Mouse (Mus musculus) stomach, embryonic 16.5 days (tissue): ENCODE results near the gene Nrg3. TPM values are rescaled to one million over a fixed set of nuclear protein-coding genes. Genes with fewer than 3 reads are reported as not detected.

Experiments used
- ATAC-seq: fragments of 200-750 bp; cut with Nextera tagmentation; 2 replicates; pipeline ENCODE4 v1.8.0; 2017; ENCODE audit warnings: moderate number of reproducible peaks, moderate TSS enrichment; ENCODE audit not compliant: insufficient read depth, low FRiP score
- H3K27ac ChIP-seq: fragments of 300-500 bp; sonication (generic); 2 replicates; pipeline ENCODE4 v1.5.1; 2014; ENCODE audit warnings: low read length
- H3K27me3 ChIP-seq: fragments of 300-500 bp; sonication (generic); 2 replicates; pipeline ENCODE4 v1.6.1; 2014; ENCODE audit warnings: low read length, control low read depth, mixed read lengths; ENCODE audit not compliant: control insufficient read depth, insufficient read depth
- H3K36me3 ChIP-seq: fragments of 300-500 bp; sonication (generic); 2 replicates; pipeline ENCODE4 v1.6.1; 2014; ENCODE audit warnings: low read length; ENCODE audit not compliant: control insufficient read depth, insufficient read depth
- H3K4me1 ChIP-seq: fragments of 300-500 bp; sonication (generic); 2 replicates; pipeline ENCODE4 v1.6.1; 2014; ENCODE audit warnings: low read length, control low read depth, mixed read lengths; ENCODE audit not compliant: control insufficient read depth, insufficient read depth
- H3K4me2 ChIP-seq: fragments of 300-500 bp; sonication (generic); 2 replicates; pipeline ENCODE4 v1.6.1; 2014; ENCODE audit warnings: low read depth, low read length, mixed read lengths
- H3K4me3 ChIP-seq: fragments of 300-500 bp; sonication (generic); replicated peaks from 2 replicates; pipeline ENCODE4 v1.5.1; 2014; ENCODE audit warnings: mild to moderate bottlenecking, low read length
- H3K9ac ChIP-seq: fragments of 300-500 bp; sonication (generic); 2 replicates; pipeline ENCODE4 v1.6.1; 2014; ENCODE audit warnings: low read length
- H3K9me3 ChIP-seq: fragments of 300-500 bp; sonication (generic); replicated peaks from 2 replicates; pipeline ENCODE4 v1.6.1; 2016; ENCODE audit warnings: low read length, control low read depth; ENCODE audit not compliant: control insufficient read depth
- WGBS: fragments of 180-500 bp; shearing (Covaris S2); extraction: QIAGEN DNeasy Blood & Tissue Kit; methylation state at CpG from one replicate; pipeline ENCODE4 v1.1.7; 2014; 5-methylcytosine and 5-hydroxymethylcytosine counted together
- polyA plus RNA-seq: library from polyadenylated mRNA; unstranded; fragments of >200 nt; fragmentation: Nextera tagmentation; extraction: Ambion mirVana; gene quantifications from 2 replicates; pipeline ENCODE4 v1.2.1, GENCODE M21; 2015

Gene Nrg3
- polyA plus RNA-seq, 1 experiment from 2014 or later, result 0.49 TPM

DNA sequence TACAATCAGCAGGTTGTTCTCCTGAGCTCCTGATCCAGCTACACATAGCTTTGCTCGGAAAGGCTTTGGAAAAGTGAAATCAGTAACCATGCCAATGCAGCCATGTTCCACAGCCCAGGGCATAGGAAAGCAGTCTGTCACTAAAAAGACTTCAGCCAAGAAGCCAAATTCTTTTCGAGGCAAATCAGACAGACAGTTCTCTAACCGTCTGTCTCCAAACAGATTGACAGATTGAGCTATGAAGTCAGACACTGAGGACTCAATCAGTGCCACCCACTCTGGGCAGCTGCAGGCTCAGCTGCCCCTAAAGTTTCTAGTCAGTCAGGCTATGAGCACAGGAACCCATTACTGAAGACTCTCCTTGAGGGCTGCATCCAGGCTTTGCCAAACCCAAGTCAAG lies 429.1 kb downstream of the Nrg3 start:
- ATAC-seq, result no peak
- H3K27ac ChIP-seq, result no peak overlapping the region
- no peak overlapping the region for H3K4me3 ChIP-seq
- 73% methylated on average over 3 of the region's 3 CpGs for WGBS
- H3K4me2 ChIP-seq, result no peak overlapping the region
- no peaks in the 10 kb centered on the region for H3K36me3 ChIP-seq
- H3K9ac ChIP-seq, result no peak overlapping the region
- H3K9me3 ChIP-seq, result no peaks in the 10 kb centered on the region
- H3K27me3 ChIP-seq, result no peaks in the 10 kb centered on the region
- H3K4me1 ChIP-seq, result no peaks in the 10 kb centered on the region

- Histone ChIP-seq H3K27me3 (no peaks in the 10 kb centered on the region), H3K4me2 (no peak overlapping the region), H3K27ac (no peak overlapping the region), H3K4me1 (no peaks in the 10 kb centered on the region), H3K9me3 (no peaks in the 10 kb centered on the region), H3K4me3 (no peak overlapping the region), H3K36me3 (no peaks in the 10 kb centered on the region), H3K9ac (no peak overlapping the region)
- 65% methylated on average over 5 of the region's 5 CpGs for WGBS
- ATAC-seq, result no peak
Observed at GRCm38 (mm10) chr14:39043384-39043783, 429.5 kb downstream of the Nrg3 start.

DNA sequence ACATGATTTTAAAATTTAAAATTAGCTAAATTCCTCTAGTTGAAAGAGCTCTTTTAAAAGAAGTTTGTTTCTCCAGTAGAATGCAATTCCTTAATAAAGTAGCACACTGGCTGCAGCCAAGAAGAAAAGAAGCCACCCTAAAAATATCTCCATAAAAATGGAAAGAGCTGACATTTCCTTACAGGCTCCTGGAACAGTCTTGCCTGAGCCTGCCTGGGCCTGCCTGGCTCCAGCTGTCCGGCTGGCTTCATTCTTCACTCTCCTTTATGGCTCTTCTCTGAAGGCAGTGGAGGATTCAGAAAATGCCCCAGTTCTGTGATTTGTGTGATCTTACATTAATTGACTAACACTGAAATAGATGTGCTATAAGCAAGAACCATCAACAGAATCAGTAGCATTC lies 433.8 kb downstream of the Nrg3 start:
- WGBS, result 66% methylated on average over 1 of the region's 1 CpGs
- no peaks in the 10 kb centered on the region for H3K36me3 ChIP-seq
- H3K4me3 ChIP-seq, result no peak overlapping the region
- H3K27ac ChIP-seq, result no peak overlapping the region
- no peaks in the 10 kb centered on the region for H3K27me3 ChIP-seq
- H3K4me1 ChIP-seq, result no peaks in the 10 kb centered on the region
- no peak overlapping the region for H3K4me2 ChIP-seq
- no peak overlapping the region for H3K9ac ChIP-seq
- H3K9me3 ChIP-seq, result no peaks in the 10 kb centered on the region
- ATAC-seq, result no peak

- H3K4me3 ChIP-seq, result no peak overlapping the region
- H3K27ac ChIP-seq, result no peak overlapping the region
- H3K9me3 ChIP-seq, result no peaks in the 10 kb centered on the region
- no peak for ATAC-seq
- H3K9ac ChIP-seq, result no peak overlapping the region
- no peaks in the 10 kb centered on the region for H3K27me3 ChIP-seq
- WGBS, result 85% methylated on average over 3 of the region's 3 CpGs
- no peaks in the 10 kb centered on the region for H3K4me1 ChIP-seq
- no peak overlapping the region for H3K4me2 ChIP-seq
- H3K36me3 ChIP-seq, result no peaks in the 10 kb centered on the region
Observed at GRCm38 (mm10) chr14:39034482-39034881, 438.4 kb downstream of the Nrg3 start.

DNA sequence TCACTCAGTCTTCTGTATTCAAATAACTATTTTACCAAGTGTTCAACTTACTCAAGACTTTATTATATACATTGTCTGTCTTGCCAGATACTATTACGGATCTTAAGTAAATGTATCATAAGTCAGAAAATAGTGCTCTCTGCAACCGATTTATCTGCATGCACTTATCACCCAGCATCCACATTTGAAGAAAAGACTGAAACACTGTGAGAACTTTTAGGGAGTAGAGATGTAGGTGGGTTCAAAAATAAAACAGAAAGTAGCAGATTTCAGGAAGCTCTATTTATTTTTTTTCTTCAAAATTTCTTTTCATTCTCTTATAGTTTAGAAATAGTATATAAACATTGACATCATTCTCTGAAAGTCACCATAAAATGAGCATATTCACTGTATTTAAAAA lies 449.8 kb downstream of the Nrg3 start:
- no peak for ATAC-seq
- no peaks in the 10 kb centered on the region for H3K27me3 ChIP-seq
- no peak overlapping the region for H3K4me3 ChIP-seq
- no peaks in the 10 kb centered on the region for H3K9me3 ChIP-seq
- H3K4me2 ChIP-seq, result no peak overlapping the region
- H3K9ac ChIP-seq, result no peak overlapping the region
- H3K27ac ChIP-seq, result no peak overlapping the region
- no peaks in the 10 kb centered on the region for H3K36me3 ChIP-seq
- H3K4me1 ChIP-seq, result no peaks in the 10 kb centered on the region
- WGBS, result 56% methylated on average over 2 of the region's 2 CpGs

DNA sequence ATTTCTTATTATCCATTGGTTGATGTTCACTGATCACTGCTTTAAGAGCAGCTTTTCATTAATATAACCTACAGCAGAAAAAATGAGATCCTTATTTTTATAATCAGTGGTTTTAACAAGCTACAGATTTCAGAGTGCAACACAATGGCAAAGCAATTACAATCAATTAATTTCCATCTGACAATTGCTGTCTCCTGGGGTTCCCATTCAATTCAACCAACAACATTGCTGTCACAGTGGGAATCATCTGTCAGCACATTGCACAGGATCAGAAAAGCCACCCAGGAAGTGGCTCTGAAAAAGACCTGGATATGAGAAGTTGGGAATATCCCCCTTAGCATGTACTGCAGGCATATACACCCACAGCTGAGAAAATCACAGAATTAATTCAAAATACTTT lies 458.8 kb downstream of the Nrg3 start:
- H3K4me2 ChIP-seq, result no peak overlapping the region
- no peak overlapping the region for H3K4me3 ChIP-seq
- H3K4me1 ChIP-seq, result no peaks in the 10 kb centered on the region
- no peaks in the 10 kb centered on the region for H3K27me3 ChIP-seq
- no peak for ATAC-seq
- H3K36me3 ChIP-seq, result no peaks in the 10 kb centered on the region
- H3K9ac ChIP-seq, result no peak overlapping the region
- H3K9me3 ChIP-seq, result no peaks in the 10 kb centered on the region
- H3K27ac ChIP-seq, result no peak overlapping the region

DNA sequence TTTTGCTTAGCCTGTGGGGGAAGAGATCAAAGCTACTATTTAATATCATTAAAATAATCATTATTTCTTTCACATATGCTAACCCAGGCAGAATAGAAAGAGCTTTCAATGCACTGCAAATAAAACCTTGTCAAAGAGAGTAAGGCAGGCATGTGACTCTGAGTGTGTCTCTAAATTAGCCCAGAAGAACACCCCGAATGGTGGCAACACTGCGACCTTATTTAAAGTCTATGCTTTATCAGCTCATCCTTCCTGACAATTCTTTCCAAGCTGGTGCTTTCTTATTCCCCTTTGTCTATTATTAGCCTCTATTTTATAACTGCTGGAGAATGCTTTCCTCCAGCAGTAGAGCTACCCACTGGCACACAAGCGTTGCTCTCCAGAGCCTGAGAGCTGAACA lies 475.0 kb downstream of the Nrg3 start:
- Histone ChIP-seq H3K4me2 (no peak overlapping the region), H3K9me3 (no peaks in the 10 kb centered on the region), H3K36me3 (no peaks in the 10 kb centered on the region), H3K4me1 (no peaks in the 10 kb centered on the region), H3K9ac (no peak overlapping the region), H3K4me3 (no peak overlapping the region), H3K27me3 (no peaks in the 10 kb centered on the region), H3K27ac (no peak overlapping the region)
- 76% methylated on average over 3 of the region's 3 CpGs for WGBS
- ATAC-seq, result no peak

GRCm38 (mm10) chr14:38992574-38992866 lies 480.4 kb downstream of the Nrg3 start:
- 85% methylated on average over 1 of the region's 1 CpGs for WGBS
- no peaks in the 10 kb centered on the region for H3K36me3 ChIP-seq
- no peaks in the 10 kb centered on the region for H3K4me1 ChIP-seq
- no peaks in the 10 kb centered on the region for H3K9me3 ChIP-seq
- H3K27me3 ChIP-seq, result no peaks in the 10 kb centered on the region
- H3K27ac ChIP-seq, result no peak overlapping the region
- ATAC-seq, result no peak
- H3K4me3 ChIP-seq, result no peak overlapping the region
- no peak overlapping the region for H3K4me2 ChIP-seq
- H3K9ac ChIP-seq, result no peak overlapping the region

DNA sequence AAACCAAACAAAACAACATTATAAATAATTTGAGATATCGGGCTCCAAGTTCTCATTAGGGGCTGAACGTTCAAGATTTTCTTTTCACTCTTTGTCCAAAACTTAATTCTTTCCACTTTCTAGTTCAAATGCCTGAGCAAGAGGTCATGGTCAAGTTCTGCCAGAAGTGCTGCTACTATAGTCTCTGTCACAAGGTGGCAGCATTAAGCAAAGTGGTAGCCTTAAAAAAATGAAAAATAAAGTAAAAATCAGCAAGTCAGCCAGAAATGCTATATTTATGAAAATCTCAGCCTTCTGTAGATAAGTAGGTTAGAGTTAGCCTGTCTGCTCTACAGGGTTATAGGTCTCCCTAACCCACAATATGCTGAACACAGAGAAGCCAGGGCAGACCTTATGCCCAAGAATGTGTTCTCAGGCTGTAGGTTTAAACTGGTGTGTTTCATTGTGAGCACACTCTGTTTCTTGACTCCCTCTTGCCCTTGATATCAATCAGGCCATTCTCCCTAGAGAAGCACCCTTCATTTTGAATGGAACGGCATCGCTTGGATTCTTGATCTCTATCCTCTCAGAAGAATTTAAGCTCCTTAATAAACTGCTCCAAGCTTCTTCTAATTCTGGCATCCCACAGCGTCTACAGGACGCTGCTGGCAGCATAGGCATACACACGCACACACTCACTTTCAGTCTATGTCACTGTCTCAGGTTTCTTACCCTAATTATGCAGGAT lies 480.9 kb downstream of the Nrg3 start:
- H3K9ac ChIP-seq, result no peak overlapping the region

GRCm38 (mm10) chr14:38959367-38959766 lies 513.5 kb downstream of the Nrg3 start:
- ATAC-seq, result no peak
- no peaks in the 10 kb centered on the region for H3K27me3 ChIP-seq
- no peak overlapping the region for H3K4me2 ChIP-seq
- no peak overlapping the region for H3K4me3 ChIP-seq
- no peaks in the 10 kb centered on the region for H3K9me3 ChIP-seq
- no peak overlapping the region for H3K27ac ChIP-seq
- H3K36me3 ChIP-seq, result no peaks in the 10 kb centered on the region
- WGBS, result 83% methylated on average over 7 of the region's 7 CpGs
- H3K9ac ChIP-seq, result no peak overlapping the region
- H3K4me1 ChIP-seq, result no peaks in the 10 kb centered on the region

More for the DNA sequence above, 480.9 kb downstream of the Nrg3 start:
- WGBS, result 69% methylated on average over 7 of the region's 7 CpGs
- no peaks in the 10 kb centered on the region for H3K9me3 ChIP-seq
- H3K36me3 ChIP-seq, result no peaks in the 10 kb centered on the region
- ATAC-seq, result no peak
- no peak overlapping the region for H3K4me3 ChIP-seq
- no peaks in the 10 kb centered on the region for H3K4me1 ChIP-seq
- no peak overlapping the region for H3K4me2 ChIP-seq
- no peak overlapping the region for H3K27ac ChIP-seq
- no peaks in the 10 kb centered on the region for H3K27me3 ChIP-seq
